Mouse (Mus musculus): ENCODE measurements around the gene Btbd9. TPM values are rescaled to one million over a fixed set of nuclear protein-coding genes. Genes with fewer than 3 reads are reported as not detected.

Gene Btbd9
- total RNA-seq, 1 experiment = 28.2 TPM

DNA sequence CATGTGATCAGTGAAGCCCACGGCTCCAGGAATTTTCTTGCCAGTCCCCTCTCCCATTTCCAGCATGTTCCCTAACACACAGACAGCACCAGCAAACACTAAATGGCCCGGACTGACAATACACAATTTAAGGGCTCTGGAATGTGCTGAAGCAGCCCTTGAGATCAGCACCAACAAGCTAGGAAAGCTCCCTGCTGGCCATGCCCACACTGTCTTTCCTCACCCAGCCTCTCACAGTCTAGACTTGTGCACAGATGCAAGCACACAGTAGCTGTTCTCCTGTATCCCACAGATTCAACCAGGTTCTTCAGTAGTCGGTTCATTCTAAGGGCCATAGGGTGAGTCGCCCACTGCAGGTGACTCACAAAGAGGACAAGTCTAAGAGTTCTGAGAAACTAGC lies 263.6 kb downstream of the Btbd9 start:
- H3K4me1 ChIP-seq (ENCODE audit: control insufficient read depth in 2 of 2, insufficient read depth in 2 of 2, low read length in 2 of 2, poor library complexity in 1 of 2) = no peaks in the 10 kb centered on the region
- no peak overlapping the region for H3K4me3 ChIP-seq (ENCODE audit: insufficient read depth in 1 of 2, low read depth in 1 of 2, low read length in 2 of 2, poor library complexity in 1 of 2, severe bottlenecking in 1 of 2)
- H3K9ac ChIP-seq (ENCODE audit: insufficient read depth, low read depth, low read length, poor library complexity, severe bottlenecking) = no peak overlapping the region
- H3K27ac ChIP-seq (ENCODE audit: insufficient read depth, low read depth, low read length, poor library complexity, severe bottlenecking) = no peak overlapping the region
- H3K36me3 ChIP-seq (ENCODE audit: control insufficient read depth, insufficient read depth, low read length, poor library complexity, severe bottlenecking) = no peaks in the 10 kb centered on the region
- TF ChIP-seq HCFC1 (IDR thresholded peaks at IDR 0.05; ENCODE audit: borderline replicate concordance, insufficient read depth, low read length) = no peak
- no peak for TF ChIP-seq ZC3H11A (IDR thresholded peaks at IDR 0.05; ENCODE audit: borderline replicate concordance, low read depth, low read length)
- TF ChIP-seq CHD2 (IDR thresholded peaks at IDR 0.05; ENCODE audit: low read depth, low read length) = no peak
- no peak; the same call in 1 of the 2 replicates for TF ChIP-seq MAFK (IDR thresholded peaks at IDR 0.05; ENCODE audit: insufficient read depth, low read depth, low read length)
- no peak for TF ChIP-seq ZNF384 (IDR thresholded peaks at IDR 0.05; ENCODE audit: low read depth, low read length)
- DNase-seq (ENCODE audit: low read depth, low spot score) = no peak
- no peaks in the 10 kb centered on the region for H3K9me3 ChIP-seq (ENCODE audit: control insufficient read depth, insufficient read depth, low read depth, low read length)
- in situ Hi-C loops (cut with MboI; ENCODE audit: low sequenced_read_pairs in 2 of 2, unreplicated experiment in 2 of 2) = no loop called here

DNA sequence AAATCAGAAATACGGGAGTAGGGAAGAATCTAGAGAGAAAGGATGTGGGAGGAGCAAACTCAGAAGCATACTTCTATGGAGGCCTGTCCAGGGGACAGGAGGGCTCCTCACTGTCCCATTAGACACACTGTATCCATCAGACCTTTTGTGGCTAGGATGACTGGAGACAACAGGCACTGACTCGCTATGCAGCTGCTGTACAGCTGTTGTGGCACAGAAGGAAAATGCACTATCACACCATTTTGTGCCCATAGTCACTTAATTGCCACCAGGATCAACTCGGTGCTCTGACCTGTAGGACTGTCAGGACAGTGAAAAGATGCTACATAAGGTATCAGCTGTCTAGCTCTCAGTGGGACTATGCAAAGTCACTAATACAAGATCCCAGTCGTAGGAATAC lies 266.7 kb downstream of the Btbd9 start:
- DNase-seq (ENCODE audit: low read depth, low spot score) = no peak
- no peaks in the 10 kb centered on the region for H3K9me3 ChIP-seq (ENCODE audit: control insufficient read depth, insufficient read depth, low read depth, low read length)
- H3K4me1 ChIP-seq (ENCODE audit: control insufficient read depth in 2 of 2, insufficient read depth in 2 of 2, low read length in 2 of 2, poor library complexity in 1 of 2) = no peaks in the 10 kb centered on the region
- in situ Hi-C loops (cut with MboI; ENCODE audit: low sequenced_read_pairs in 2 of 2, unreplicated experiment in 2 of 2) = no loop called here
- H3K9ac ChIP-seq (ENCODE audit: insufficient read depth, low read depth, low read length, poor library complexity, severe bottlenecking) = no peak overlapping the region
- H3K27ac ChIP-seq (ENCODE audit: insufficient read depth, low read depth, low read length, poor library complexity, severe bottlenecking) = no peak overlapping the region
- no peak overlapping the region for H3K4me3 ChIP-seq (ENCODE audit: insufficient read depth in 1 of 2, low read depth in 1 of 2, low read length in 2 of 2, poor library complexity in 1 of 2, severe bottlenecking in 1 of 2)
- no peaks in the 10 kb centered on the region for H3K36me3 ChIP-seq (ENCODE audit: control insufficient read depth, insufficient read depth, low read length, poor library complexity, severe bottlenecking)
- TF ChIP-seq ZC3H11A (IDR thresholded peaks at IDR 0.05; ENCODE audit: borderline replicate concordance, low read depth, low read length) = no peak
- no peak for TF ChIP-seq MAFK (IDR thresholded peaks at IDR 0.05; ENCODE audit: insufficient read depth, low read depth, low read length)
- TF ChIP-seq CHD2 (IDR thresholded peaks at IDR 0.05; ENCODE audit: low read depth, low read length) = no peak
- TF ChIP-seq HCFC1 (IDR thresholded peaks at IDR 0.05; ENCODE audit: borderline replicate concordance, insufficient read depth, low read length) = no peak
- no peak for TF ChIP-seq ZNF384 (IDR thresholded peaks at IDR 0.05; ENCODE audit: low read depth, low read length)

DNA sequence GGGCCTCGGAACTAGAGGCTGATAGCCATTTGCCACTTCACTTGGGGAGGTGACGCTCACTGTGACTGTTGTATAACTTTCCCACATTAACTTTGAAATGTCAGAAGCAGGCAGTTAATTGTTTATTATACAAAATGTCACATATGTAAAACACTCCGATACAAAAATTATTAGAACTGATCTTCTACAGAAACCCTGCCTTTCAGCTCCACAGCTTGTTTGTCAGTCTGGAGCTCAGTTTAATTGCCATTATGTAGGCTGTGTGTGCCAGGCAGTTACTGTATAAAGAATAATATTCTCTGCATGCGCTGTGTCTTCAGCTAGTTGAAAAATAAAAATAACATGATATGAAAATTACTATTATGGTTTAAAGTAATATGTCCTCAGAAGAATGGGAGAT lies 267.4 kb downstream of the Btbd9 start:
- Histone ChIP-seq H3K27ac (ENCODE audit: insufficient read depth, low read depth, low read length, poor library complexity, severe bottlenecking) (no peak overlapping the region), H3K9me3 (ENCODE audit: control insufficient read depth, insufficient read depth, low read depth, low read length) (no peaks in the 10 kb centered on the region)
- in situ Hi-C loops (cut with MboI; ENCODE audit: low sequenced_read_pairs in 2 of 2, unreplicated experiment in 2 of 2) = no loop called here

GRCm38 (mm10) chr17:30308317-30308716 lies 268.0 kb downstream of the Btbd9 start:
- in situ Hi-C loops (cut with MboI; ENCODE audit: low sequenced_read_pairs in 2 of 2, unreplicated experiment in 2 of 2) = no loop called here
- TF ChIP-seq MAFK (IDR thresholded peaks at IDR 0.05; ENCODE audit: insufficient read depth, low read depth, low read length) (no peak), ZC3H11A (IDR thresholded peaks at IDR 0.05; ENCODE audit: borderline replicate concordance, low read depth, low read length) (no peak), HCFC1 (IDR thresholded peaks at IDR 0.05; ENCODE audit: borderline replicate concordance, insufficient read depth, low read length) (no peak), CHD2 (IDR thresholded peaks at IDR 0.05; ENCODE audit: low read depth, low read length) (no peak), ZNF384 (IDR thresholded peaks at IDR 0.05; ENCODE audit: low read depth, low read length) (no peak)
- Histone ChIP-seq H3K9ac (ENCODE audit: insufficient read depth, low read depth, low read length, poor library complexity, severe bottlenecking) (no peak overlapping the region), H3K27ac (ENCODE audit: insufficient read depth, low read depth, low read length, poor library complexity, severe bottlenecking) (no peak overlapping the region), H3K36me3 (ENCODE audit: control insufficient read depth, insufficient read depth, low read length, poor library complexity, severe bottlenecking) (no peaks in the 10 kb centered on the region), H3K4me3 (ENCODE audit: insufficient read depth in 1 of 2, low read depth in 1 of 2, low read length in 2 of 2, poor library complexity in 1 of 2, severe bottlenecking in 1 of 2) (no peak overlapping the region), H3K9me3 (ENCODE audit: control insufficient read depth, insufficient read depth, low read depth, low read length) (no peaks in the 10 kb centered on the region), H3K4me1 (ENCODE audit: control insufficient read depth in 2 of 2, insufficient read depth in 2 of 2, low read length in 2 of 2, poor library complexity in 1 of 2) (no peaks in the 10 kb centered on the region)
- DNase-seq (ENCODE audit: low read depth, low spot score) = no peak

More for the DNA sequence above, 267.4 kb downstream of the Btbd9 start:
- no peaks in the 10 kb centered on the region for H3K4me1 ChIP-seq (ENCODE audit: control insufficient read depth in 2 of 2, insufficient read depth in 2 of 2, low read length in 2 of 2, poor library complexity in 1 of 2)
- no peaks in the 10 kb centered on the region for H3K36me3 ChIP-seq (ENCODE audit: control insufficient read depth, insufficient read depth, low read length, poor library complexity, severe bottlenecking)
- H3K9ac ChIP-seq (ENCODE audit: insufficient read depth, low read depth, low read length, poor library complexity, severe bottlenecking) = no peak overlapping the region
- no peak for TF ChIP-seq HCFC1 (IDR thresholded peaks at IDR 0.05; ENCODE audit: borderline replicate concordance, insufficient read depth, low read length)
- TF ChIP-seq CHD2 (IDR thresholded peaks at IDR 0.05; ENCODE audit: low read depth, low read length) = no peak
- TF ChIP-seq ZC3H11A (IDR thresholded peaks at IDR 0.05; ENCODE audit: borderline replicate concordance, low read depth, low read length) = no peak
- no peak for TF ChIP-seq ZNF384 (IDR thresholded peaks at IDR 0.05; ENCODE audit: low read depth, low read length)
- TF ChIP-seq MAFK (IDR thresholded peaks at IDR 0.05; ENCODE audit: insufficient read depth, low read depth, low read length) = no peak
- no peak overlapping the region for H3K4me3 ChIP-seq (ENCODE audit: insufficient read depth in 1 of 2, low read depth in 1 of 2, low read length in 2 of 2, poor library complexity in 1 of 2, severe bottlenecking in 1 of 2)
- DNase-seq (ENCODE audit: low read depth, low spot score) = no peak

GRCm38 (mm10) chr17:30307168-30307567 lies 269.1 kb downstream of the Btbd9 start:
- in situ Hi-C loops (cut with MboI; ENCODE audit: low sequenced_read_pairs in 2 of 2, unreplicated experiment in 2 of 2) = no loop called here
- no peaks in the 10 kb centered on the region for H3K9me3 ChIP-seq (ENCODE audit: control insufficient read depth, insufficient read depth, low read depth, low read length)
- H3K27ac ChIP-seq (ENCODE audit: insufficient read depth, low read depth, low read length, poor library complexity, severe bottlenecking) = no peak overlapping the region
- no peak overlapping the region for H3K4me3 ChIP-seq (ENCODE audit: insufficient read depth in 1 of 2, low read depth in 1 of 2, low read length in 2 of 2, poor library complexity in 1 of 2, severe bottlenecking in 1 of 2)
- H3K4me1 ChIP-seq (ENCODE audit: control insufficient read depth in 2 of 2, insufficient read depth in 2 of 2, low read length in 2 of 2, poor library complexity in 1 of 2) = no peaks in the 10 kb centered on the region
- H3K36me3 ChIP-seq (ENCODE audit: control insufficient read depth, insufficient read depth, low read length, poor library complexity, severe bottlenecking) = no peaks in the 10 kb centered on the region
- no peak overlapping the region for H3K9ac ChIP-seq (ENCODE audit: insufficient read depth, low read depth, low read length, poor library complexity, severe bottlenecking)
- TF ChIP-seq MAFK (IDR thresholded peaks at IDR 0.05; ENCODE audit: insufficient read depth, low read depth, low read length) (no peak), ZNF384 (IDR thresholded peaks at IDR 0.05; ENCODE audit: low read depth, low read length) (no peak), CHD2 (IDR thresholded peaks at IDR 0.05; ENCODE audit: low read depth, low read length) (no peak), ZC3H11A (IDR thresholded peaks at IDR 0.05; ENCODE audit: borderline replicate concordance, low read depth, low read length) (no peak), HCFC1 (IDR thresholded peaks at IDR 0.05; ENCODE audit: borderline replicate concordance, insufficient read depth, low read length) (no peak)
- DNase-seq (ENCODE audit: low read depth, low spot score) = no peak
